Mouse (Mus musculus): ENCODE results near the gene Enpp3. TPM values are rescaled to one million over a fixed set of nuclear protein-coding genes. Genes with fewer than 3 reads are reported as not detected.

Enpp3 gene
- total RNA-seq, 2 experiments from 2014 or later, result 0.76 to 1.3 TPM

DNA sequence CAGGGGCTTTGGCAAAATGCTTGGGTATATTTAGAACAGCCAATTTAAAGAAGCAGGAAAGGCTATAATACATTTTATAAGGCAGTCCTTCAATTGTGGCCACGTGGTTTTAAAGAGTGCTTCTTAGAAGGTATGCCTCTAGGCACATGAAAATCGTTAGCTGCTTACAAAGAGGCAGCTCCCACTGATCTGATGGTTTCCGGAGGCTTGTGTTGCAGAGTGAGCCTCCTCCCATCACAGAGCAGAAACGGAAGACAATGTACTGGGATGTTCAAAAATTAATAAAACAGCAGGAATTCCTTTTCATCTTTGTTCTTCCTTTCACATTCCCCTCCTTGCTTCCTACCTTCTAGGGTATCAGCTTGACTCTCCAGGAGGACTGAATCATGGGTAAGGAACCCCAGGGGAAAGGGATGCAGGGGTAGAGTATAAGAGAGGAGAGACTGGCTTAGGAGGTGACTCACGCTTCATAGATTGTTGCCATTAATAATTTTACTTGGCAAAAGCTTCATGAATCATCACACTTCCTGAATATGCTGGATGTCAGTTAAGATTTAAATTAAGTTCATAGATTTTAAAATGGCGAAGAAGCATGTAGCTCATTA, 77.4 kb downstream of the Enpp3 start:
- no peak for DNase-seq (ENCODE audit: low spot score in 2 of 2)

DNA sequence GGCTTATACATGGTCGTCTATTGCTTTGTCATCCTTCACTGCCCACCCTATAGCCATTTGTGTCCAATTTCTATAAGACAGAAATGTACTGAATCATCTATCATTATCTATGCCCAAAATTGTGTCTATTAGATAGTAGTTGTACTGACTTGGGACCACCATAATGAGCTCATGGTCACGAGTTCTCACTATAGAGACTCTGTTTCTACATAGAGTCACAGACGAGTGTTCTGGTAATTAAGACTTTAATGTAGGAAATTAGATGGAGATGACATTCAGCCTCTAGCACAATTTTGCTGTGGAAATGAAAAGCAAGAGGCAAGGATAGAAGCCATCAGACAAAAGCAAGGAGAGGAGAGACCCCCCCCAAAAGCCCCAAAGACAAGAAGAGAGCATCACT, 78.0 kb downstream of the Enpp3 start:
- no peak for DNase-seq (ENCODE audit: low spot score in 2 of 2)

DNA sequence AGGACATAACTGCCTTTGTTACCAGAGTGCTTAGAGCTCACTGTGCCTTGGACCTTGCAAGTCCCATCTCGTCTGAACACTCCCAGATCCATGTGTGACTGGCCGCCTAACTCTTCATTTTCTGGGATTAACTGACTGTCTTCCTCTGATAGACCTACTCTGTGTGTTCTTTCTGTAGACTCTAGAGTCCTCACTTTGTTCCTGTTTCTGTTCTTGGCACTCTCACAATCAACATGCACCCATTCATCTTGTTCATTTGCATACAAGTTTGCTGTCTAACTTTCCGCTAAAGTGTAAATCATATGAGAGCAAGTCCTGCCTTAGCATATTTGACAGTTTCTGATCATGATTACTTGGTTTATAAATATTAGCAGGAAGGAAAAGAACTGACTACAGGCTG, 79.4 kb downstream of the Enpp3 start:
- no peak for DNase-seq (ENCODE audit: low spot score in 2 of 2)

DNA sequence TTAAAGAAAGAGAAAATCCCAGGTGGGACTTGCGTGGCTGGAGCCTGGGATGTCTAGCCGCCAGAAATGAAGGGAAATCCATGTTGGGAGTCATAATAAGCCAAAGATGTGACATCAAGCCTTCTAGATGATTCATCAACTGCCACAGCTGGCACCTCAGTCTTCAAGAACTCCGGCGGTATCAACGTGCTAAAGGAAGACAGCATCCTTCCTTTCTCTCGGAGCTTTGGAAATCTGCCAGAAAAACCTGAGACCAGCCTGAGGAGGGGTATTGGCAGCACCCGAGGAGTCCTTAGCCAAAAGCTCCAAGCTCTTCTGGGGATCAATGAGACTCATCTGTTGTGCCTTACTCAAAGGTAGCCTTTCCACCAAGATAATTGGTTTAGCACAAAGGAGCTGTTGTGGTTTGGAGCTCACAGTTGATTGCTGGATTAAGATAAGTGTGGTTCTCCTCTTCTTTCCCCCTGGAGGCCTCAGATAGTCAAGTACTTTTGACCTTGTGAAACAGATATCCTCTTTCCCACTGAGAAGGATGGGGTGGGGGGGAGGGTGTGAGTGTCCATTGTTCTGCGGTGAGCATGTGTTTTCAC, 84.2 kb downstream of the Enpp3 start:
- no peak for DNase-seq (ENCODE audit: low spot score in 2 of 2)

DNA sequence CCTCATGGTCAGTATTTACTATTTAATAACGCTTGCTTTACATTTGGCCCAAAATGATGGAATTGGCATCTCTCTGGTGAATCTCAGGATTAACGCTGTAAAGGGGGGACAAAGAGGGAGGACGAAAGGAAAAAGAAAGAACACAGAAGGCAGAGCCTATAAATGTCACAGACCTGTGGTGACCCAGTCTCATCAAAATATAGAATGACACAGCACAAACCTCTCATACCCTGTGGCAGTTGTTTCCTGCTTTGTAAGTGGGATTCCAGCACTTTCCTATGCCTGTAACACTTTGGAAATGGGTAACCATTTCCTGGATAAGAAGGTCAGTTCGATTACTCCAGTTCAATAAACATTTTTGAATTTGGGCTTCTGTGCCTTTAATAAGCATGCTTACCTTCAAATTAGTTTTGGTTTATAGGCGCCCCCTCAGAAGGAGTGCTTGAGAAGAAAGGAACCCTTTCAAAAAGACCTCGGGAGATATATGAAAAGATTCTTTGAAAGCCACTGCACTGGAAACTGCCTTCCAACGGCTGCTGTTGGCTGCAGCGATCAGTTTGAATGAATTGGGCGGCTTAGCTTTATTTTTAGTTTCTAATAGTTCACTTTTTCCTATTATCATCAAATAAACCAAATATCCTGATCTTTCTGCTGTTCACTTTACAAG, 87.6 kb downstream of the Enpp3 start:
- DNase-seq (ENCODE audit: low spot score in 2 of 2), result no peak

DNA sequence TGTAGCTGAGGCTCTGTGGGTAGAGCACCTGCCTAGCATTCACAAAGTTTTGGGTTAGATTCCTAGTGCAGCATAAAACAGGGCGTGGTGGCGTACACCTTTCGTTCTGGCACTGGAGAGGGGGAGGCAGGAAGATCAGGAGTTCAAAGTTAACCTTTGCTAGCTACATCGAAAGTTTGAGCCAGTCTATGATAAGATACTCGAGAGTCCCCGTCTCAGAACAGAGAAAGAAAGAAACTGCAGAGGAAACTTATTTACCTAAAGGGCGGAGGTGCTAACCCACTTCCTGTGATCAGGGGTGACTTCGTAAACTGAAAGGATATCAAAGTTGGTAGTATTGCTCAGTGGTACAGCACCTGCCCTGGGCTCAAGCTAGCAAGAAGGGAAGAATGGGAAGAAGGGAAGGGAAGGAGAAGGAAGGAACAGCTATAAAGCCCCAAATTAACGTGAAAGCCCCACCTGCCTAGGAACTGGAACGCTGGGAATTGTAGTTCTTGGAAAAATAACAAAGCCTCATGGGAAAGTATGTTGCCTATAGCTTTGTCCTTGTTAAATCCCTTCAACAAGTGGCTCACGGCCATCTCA, 88.3 kb downstream of the Enpp3 start:
- DNase-seq (ENCODE audit: low spot score in 2 of 2), result no peak

DNA sequence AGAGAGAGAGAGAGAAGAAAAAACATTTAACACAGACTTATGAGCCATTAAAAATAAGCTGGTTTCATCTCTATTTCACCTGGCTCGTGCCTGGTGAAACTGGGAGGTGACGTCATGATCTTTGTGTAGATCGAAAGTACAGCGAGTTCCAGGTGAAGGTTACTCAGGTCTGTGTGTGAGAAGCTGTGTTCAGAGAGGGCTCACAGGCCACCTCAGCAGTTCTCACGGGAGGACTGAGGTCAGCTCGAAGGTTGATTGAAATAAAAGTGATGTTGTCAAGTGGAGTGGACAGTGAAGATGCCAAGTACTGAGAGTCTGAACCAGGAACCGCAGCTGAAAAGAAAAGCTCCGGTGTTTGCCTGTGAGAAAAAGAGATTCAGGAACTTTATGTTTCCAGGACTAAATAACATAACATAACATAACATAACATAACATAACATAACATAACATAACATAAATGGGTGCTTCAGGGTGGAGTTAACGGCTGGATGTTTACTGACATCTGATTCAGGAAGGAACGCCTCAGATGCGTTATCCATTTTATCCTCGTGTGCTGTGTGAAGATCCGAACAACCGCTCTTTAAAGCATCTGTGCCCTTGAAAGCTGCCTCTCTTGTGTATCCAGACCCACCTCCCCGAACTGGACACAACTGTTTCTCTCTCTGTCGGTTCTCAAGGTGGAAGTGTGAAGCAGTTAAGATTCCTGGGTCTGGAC, 88.9 kb downstream of the Enpp3 start:
- no peak for DNase-seq (ENCODE audit: low spot score in 2 of 2)

DNA sequence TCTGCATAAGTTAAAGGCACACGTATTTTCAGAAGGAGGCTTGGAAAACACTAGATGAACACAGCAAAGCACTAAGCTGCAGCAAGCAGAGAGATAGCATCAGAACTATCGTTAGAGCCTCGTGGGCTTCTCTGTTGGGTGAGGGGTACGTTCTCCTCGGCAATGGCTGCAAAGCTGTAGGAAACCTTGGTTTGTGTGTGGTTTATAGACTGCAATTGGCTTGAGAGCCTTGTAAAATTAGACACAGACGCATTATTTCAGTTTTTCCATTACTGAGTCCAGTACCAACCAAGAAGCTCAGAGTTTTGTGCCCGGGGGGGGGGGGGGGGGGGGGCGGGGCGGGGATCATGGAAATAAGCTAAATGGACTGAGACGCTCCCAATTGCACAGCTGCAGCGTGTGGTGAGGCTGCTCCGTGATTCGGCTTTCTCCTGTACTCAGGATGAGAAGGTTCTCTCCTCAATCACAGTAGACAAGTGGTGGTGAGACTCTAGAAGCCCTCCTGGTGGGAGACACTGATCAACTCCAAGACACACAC, 99.6 kb downstream of the Enpp3 start:
- DNase-seq (ENCODE audit: low spot score in 2 of 2), result no peak

DNA sequence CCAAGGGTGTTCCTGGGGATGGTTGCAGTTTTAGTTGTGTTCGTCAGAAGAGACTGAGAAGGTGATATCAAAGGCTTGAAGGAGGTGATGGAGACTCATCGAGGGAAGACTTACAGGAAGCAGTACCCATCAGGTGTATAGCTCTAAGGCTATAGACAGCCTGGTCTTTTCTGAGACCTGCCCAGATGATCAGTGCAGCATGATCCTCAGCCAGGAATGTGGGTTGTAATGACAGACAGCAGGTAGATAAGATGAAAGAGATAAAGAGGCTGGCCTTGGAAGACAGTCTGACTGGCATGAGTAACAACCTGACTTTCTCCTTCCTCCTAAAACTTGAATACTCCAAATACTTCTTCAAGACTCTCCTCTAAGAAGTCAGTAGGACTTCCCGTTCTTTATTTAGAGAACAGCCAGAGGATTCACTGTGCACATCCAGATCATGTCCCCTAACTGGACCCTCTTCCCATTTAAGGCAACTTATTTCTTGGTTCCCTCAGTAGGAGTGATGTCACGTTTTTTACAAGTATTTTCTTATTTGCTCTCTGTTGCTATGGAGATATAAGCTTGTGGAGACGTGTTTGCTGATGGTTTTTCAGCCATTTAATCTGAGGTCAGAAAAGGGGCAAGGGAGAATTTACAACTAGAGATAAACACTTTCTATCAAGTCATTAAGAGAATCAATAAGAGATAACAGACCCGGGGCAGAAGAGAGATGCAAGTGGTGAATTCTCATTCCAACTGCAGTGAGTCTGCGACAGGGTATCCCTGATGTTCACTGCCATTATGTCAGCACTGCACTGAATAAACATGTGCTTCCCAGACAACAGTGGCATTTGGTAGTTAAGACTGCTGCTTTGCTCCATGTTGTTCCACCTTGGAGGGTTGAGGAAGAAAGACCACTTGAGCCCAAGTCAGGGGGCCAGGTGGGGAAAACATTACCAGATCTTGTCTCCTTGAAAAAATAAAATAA, 101.1 kb downstream of the Enpp3 start:
- DNase-seq (ENCODE audit: low spot score in 2 of 2), result no peak

DNA sequence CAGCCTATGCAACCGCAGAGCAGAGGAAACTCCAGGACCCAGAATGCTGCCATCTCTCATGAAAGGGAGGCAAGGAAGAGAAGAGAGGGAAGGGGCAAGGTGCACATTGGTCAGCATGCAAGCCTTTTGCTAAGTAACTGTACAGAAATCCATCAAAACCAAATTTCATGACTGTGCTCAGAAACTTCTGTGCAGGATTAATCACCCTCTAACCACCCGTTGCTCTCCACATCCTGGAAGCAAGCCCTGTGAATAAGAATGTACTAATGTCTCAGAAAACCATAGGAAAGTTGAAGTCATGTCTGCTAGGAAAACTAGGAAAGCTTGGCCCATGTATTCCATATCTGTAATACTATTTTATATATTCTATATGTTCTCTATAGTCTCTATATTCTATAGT, 103.5 kb downstream of the Enpp3 start:
- no peak for DNase-seq (ENCODE audit: low spot score in 2 of 2)

DNA sequence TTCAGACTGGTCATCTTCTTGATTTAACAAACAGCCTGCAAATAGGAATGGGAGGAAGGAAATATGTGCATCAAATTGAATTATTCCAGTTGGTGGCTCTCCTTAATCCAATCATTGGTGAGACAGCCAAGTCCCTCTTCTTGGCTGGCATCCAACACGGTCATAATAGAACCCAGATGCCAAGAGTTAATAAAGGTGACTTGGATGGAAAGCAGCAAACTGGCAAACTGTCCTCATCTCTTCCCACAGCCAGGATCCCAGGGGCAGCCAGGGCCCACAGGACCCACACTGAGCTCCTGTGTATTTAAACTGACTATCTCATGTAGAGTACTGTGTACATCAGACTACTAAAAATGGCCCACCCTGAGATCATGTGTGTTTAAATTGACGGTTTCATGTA, 104.2 kb downstream of the Enpp3 start:
- no peak for DNase-seq (ENCODE audit: low spot score in 2 of 2)

DNA sequence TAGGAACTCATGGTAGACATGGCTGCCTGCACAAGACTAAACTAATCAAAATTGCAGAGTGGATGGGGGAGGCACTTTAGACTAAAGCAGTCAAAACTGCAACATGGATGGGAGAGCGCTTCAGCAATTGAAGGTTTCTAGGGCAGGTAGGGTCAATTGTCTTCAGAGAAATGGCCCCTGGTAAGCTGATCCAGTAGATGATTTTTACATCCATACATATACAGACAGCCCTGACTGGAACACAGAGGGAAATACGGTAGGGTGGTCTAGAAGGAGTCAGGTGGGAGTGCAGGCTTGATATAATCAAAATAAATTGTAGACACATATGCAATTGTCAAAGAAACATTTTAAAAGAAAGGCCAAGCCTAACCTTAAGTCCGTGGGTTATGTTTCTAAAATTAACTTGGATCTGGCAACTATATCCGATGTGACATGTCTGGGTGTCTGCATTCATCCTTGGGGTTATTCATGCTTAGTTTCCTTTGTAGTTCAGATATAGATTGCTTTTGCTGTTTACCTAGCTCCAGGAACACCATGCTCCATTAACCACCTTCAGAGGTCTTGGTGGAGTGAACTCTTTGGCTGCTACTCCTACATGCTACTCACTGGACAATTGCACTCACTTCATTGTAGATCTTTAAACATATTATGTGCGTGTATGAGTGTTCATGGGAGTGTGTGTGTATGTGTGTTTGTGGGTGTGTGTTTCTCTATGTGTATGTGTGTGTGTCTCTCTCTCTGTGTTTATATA, 107.4 kb downstream of the Enpp3 start:
- DNase-seq (ENCODE audit: low spot score in 2 of 2), result no peak

DNA sequence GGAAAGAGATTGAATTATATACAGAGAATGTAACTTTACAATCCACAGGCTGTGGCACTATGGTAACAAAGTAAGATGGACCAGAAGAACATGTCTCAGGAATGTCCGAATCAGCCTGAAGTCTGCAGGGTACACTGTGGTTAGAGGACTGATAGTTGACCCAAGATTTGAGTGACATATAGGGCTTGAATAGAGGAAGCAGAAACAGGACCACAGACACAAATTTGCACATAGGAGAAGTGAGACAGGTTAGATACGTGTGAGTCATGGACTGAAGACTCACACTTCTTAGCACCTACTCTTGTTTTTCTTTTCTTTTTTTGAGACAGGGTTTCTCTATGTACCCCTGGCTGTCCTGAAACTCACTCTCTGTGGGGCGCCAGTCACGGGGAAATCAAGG, 115.1 kb downstream of the Enpp3 start:
- no peak for DNase-seq (ENCODE audit: low spot score in 2 of 2)

DNA sequence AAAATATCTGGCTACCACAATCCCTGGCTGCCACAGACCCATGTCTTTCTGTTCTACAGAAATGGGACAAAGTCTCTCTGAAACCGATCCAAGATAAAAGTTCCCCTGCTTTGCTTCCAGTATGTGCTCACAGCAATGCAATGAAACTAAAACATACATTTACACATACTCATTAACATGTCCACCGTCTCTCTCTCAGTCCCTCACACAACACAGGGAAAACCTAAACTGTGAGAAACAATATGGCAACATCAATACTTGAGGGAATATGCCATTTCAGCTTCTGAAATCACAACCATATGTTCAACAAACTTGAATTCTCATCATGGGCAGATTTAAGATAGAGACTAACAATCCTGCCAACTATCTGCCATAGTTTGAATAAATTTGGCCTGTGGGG, 117.4 kb downstream of the Enpp3 start:
- no peak for DNase-seq (ENCODE audit: low spot score in 2 of 2)

Other genes with a start within 250 kb of the Enpp3 start
- 10 to 100 TPM; 10.8 to 13.1 TPM for gene Ccn2, start 247.4 kb downstream of the Enpp3 start, total RNA-seq (2021)
- 1 to 10 TPM; 3.8 to 4.2 TPM for gene Enpp1, start 130.7 kb downstream of the Enpp3 start, total RNA-seq (2021)
- gene Med23, start 27.2 kb upstream of the Enpp3 start, total RNA-seq (2021), result 10 to 100 TPM; 27.9 to 29.0 TPM
- gene Arg1, start 84.7 kb upstream of the Enpp3 start, total RNA-seq (2021), result under 1 TPM in 1 of 2 experiments, not detected in 1; 0.32 TPM

Data from layer of hippocampus, postnatal 10 days (tissue).